Mouse (Mus musculus) embryo, embryonic 11 days (tissue): ENCODE measurements around the gene Rbms1.

ENCODE experiments used
- DNase-seq: peaks from one replicate; pipeline ENCODE4 v3.0.0-alpha.2; 2015

Rbms1 gene

GRCm38 (mm10) chr2:60804763-60805162 lies 158.2 kb downstream of the Rbms1 start:
- DNase-seq, result no peak

- DNase-seq, result no peak
Measured at GRCm38 (mm10) chr2:60803377-60803776, 159.6 kb downstream of the Rbms1 start.

- no peak for DNase-seq
Measured at GRCm38 (mm10) chr2:60802828-60803227, 160.2 kb downstream of the Rbms1 start.

- DNase-seq, result peak; percentile 64
Measured at GRCm38 (mm10) chr2:60802191-60802590, 160.8 kb downstream of the Rbms1 start.

- DNase-seq, result no peak
Measured at GRCm38 (mm10) chr2:60801571-60802155, 161.3 kb downstream of the Rbms1 start.

GRCm38 (mm10) chr2:60800921-60801558 lies 162.0 kb downstream of the Rbms1 start:
- DNase-seq, result no peak

- DNase-seq, result no peak
Measured at GRCm38 (mm10) chr2:60799816-60800215, 163.2 kb downstream of the Rbms1 start.

GRCm38 (mm10) chr2:60798767-60799529 lies 164.0 kb downstream of the Rbms1 start:
- no peak for DNase-seq

GRCm38 (mm10) chr2:60796969-60797669 lies 165.9 kb downstream of the Rbms1 start:
- peak; percentile 68 for DNase-seq

GRCm38 (mm10) chr2:60796616-60796968 lies 166.4 kb downstream of the Rbms1 start:
- no peak for DNase-seq

GRCm38 (mm10) chr2:60795861-60796260 lies 167.1 kb downstream of the Rbms1 start:
- no peak for DNase-seq

GRCm38 (mm10) chr2:60792506-60792905 lies 170.5 kb downstream of the Rbms1 start:
- DNase-seq, result no peak

GRCm38 (mm10) chr2:60789126-60789525 lies 173.9 kb downstream of the Rbms1 start:
- DNase-seq, result no peak

GRCm38 (mm10) chr2:60788173-60788908 lies 174.7 kb downstream of the Rbms1 start:
- DNase-seq, result peak; percentile 45

- DNase-seq, result no peak
Measured at GRCm38 (mm10) chr2:60787088-60787487, 175.9 kb downstream of the Rbms1 start.

GRCm38 (mm10) chr2:60786289-60786688 lies 176.7 kb downstream of the Rbms1 start:
- DNase-seq, result peak; percentile 74

- DNase-seq, result no peak
Measured at GRCm38 (mm10) chr2:60774501-60774900, 188.5 kb downstream of the Rbms1 start.

- no peak for DNase-seq
Measured at GRCm38 (mm10) chr2:60773592-60773991, 189.4 kb downstream of the Rbms1 start.

GRCm38 (mm10) chr2:60766420-60766819 lies 196.6 kb downstream of the Rbms1 start:
- no peak for DNase-seq

GRCm38 (mm10) chr2:60756218-60756617 lies 206.8 kb downstream of the Rbms1 start:
- no peak for DNase-seq

- DNase-seq, result no peak
Measured at GRCm38 (mm10) chr2:60755101-60755500, 207.9 kb downstream of the Rbms1 start.

GRCm38 (mm10) chr2:60751274-60751673 lies 211.7 kb downstream of the Rbms1 start:
- no peak for DNase-seq

- no peak for DNase-seq
Measured at GRCm38 (mm10) chr2:60750591-60750990, 212.4 kb downstream of the Rbms1 start.
